Mouse (Mus musculus) cerebellum, adult 2 months (tissue): ENCODE results near the gene 1700013F07Rik. TPM values are rescaled to one million over a fixed set of nuclear protein-coding genes. Genes with fewer than 3 reads are reported as not detected.
"Not testable (repeated sequence)": the region's sequence is repeated elsewhere in the genome, so short reads cannot be mapped to it uniquely, and the experiment has no call there.

Source experiments
- DNase-seq, 2 experiments: peaks; one replicate each; pipeline ENCODE4 v3.0.0; 2021
- H3K27ac ChIP-seq: fragments of 200-500 bp; 2 replicates; pipeline ENCODE4 v1.5.1; 2012; ENCODE audit warnings: low read length, control low read depth, inconsistent platforms; ENCODE audit not compliant: insufficient read depth
- H3K27me3 ChIP-seq: fragments of 200-500 bp; 2 replicates; pipeline ENCODE4 v1.6.1; 2012; ENCODE audit warnings: inconsistent platforms, mild to moderate bottlenecking, low read length, moderate library complexity; ENCODE audit not compliant: control insufficient read depth, insufficient read depth
- H3K4me1 ChIP-seq: fragments of 200-500 bp; 2 replicates; pipeline ENCODE4 v1.6.1; 2011; ENCODE audit warnings: low read length; ENCODE audit not compliant: control insufficient read depth, insufficient read depth
- H3K4me3 ChIP-seq: fragments of 200-500 bp; replicated peaks from 2 replicates; pipeline ENCODE3; 2011; ENCODE audit warnings: mild to moderate bottlenecking, low read depth, low read length, control low read depth; ENCODE audit not compliant: insufficient read depth
- CTCF ChIP-seq: fragments of 200-500 bp; IDR thresholded peaks from 2 replicates; pipeline ENCODE4 v1.5.1; 2011; ENCODE audit warnings: low read depth, mild to moderate bottlenecking, control low read depth, low read length, moderate library complexity, borderline replicate concordance; ENCODE audit not compliant: insufficient read depth
- POLR2A ChIP-seq: fragments of 200-500 bp; IDR thresholded peaks from 2 replicates; pipeline ENCODE4 v1.6.1; 2011; ENCODE audit warnings: low read length, control low read depth, borderline replicate concordance; ENCODE audit not compliant: insufficient read depth
- WGBS: fragments of 180-500 bp; shearing (Covaris S2); methylation state at CpG from one replicate; pipeline ENCODE4 v1.1.7; 2018; 5-methylcytosine and 5-hydroxymethylcytosine counted together
- polyA plus RNA-seq: library from polyadenylated mRNA; depleted of rRNA; stranded (reverse); fragments of >200 nt; gene quantifications from 2 replicates; pipeline ENCODE4 v1.2.3, GENCODE M21; 2012; rRNA removed

1700013F07Rik gene
- 0.75 and 1.5 TPM in 2 replicates for polyA plus RNA-seq

DNA sequence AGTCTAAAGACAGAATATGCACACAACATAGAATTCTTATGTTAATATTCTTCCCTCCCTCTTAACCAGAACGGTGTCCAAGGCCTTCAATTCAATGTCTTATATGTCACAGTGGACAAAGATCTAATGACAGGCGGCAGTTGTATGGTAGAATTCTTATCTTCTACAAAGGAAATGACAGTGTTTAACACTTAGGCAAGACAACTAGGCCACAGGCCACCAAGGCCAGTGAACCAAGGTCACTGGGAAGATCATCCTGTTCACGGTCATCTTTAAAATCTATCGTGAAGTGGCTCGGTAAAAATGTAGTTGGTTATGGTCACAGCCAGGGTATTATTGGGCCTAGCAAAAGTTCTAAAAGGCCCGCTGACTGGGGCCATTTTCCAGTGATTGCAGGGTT, at the start of gene 1700013F07Rik:
TSS of gene 1700013F07Rik (plus strand) at position 200 of the 400 bp plus-strand sequence.
- Histone ChIP-seq H3K4me1 (no peaks in the 10 kb centered on the region), H3K27me3 (no peaks in the 10 kb centered on the region), H3K27ac (no peak within 1 kb of the TSS), H3K4me3 (no peak within 1 kb of the TSS)
- TF ChIP-seq CTCF (no peak), POLR2A (no peak)
- WGBS, result 98% methylated on average over 6 of the region's 6 CpGs
- no peak for DNase-seq

DNA sequence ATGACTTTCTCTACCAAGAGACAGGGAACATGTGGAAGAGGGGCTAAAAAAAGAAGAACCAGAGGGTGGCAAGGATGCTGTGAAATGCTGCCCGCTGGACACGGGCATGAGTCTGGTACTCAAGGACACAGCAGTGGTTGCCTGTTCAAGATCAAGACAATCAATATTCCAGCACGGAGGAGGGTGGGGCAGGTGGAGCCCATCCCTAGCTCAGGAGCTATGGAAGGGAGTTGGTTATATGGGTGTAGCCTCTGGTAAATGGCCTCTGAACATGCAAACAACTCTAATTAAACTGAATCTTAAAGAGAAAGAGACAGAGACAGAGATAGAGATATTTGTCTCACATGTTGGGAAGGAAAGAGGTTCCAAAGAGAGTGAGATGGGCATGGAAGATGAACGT, 49.2 kb upstream of the 1700013F07Rik start:
- Histone ChIP-seq H3K4me3 (no peak overlapping the region), H3K27me3 (no peaks in the 10 kb centered on the region; the same call in 1 of the 2 replicates), H3K27ac (no peak overlapping the region), H3K4me1 (no peaks in the 10 kb centered on the region)
- TF ChIP-seq CTCF (no peak), POLR2A (no peak)
- WGBS, result 96% methylated on average over 4 of the region's 4 CpGs
- no peak for DNase-seq

DNA sequence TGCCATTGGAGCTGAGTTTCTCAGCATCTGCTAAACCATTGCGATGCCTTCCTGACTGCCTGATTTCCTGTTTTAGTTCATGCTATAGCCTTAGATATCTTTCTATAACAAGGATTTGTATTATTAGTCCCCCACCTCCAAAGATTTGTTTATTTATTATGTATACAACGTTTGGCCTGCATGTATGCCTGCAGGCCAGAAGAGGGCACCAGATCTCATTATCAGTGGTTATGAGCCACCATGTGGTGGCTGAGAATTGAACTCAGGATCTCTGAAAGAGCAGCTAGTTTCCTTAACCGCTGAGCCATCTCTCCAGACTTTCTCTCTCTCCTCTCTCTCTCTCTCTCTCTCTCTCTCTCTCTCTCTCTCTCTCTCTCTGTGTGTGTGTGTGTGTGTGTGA, 44.0 kb upstream of the 1700013F07Rik start:
- no peak overlapping the region for H3K27ac ChIP-seq
- no peaks in the 10 kb centered on the region for H3K4me1 ChIP-seq
- TF ChIP-seq POLR2A, result no peak
- TF ChIP-seq CTCF, result no peak
- H3K4me3 ChIP-seq, result no peak overlapping the region
- DNase-seq, result no peak
- no peaks in the 10 kb centered on the region; the same call in 1 of the 2 replicates for H3K27me3 ChIP-seq
- 65% methylated on average over 3 of the region's 3 CpGs for WGBS

DNA sequence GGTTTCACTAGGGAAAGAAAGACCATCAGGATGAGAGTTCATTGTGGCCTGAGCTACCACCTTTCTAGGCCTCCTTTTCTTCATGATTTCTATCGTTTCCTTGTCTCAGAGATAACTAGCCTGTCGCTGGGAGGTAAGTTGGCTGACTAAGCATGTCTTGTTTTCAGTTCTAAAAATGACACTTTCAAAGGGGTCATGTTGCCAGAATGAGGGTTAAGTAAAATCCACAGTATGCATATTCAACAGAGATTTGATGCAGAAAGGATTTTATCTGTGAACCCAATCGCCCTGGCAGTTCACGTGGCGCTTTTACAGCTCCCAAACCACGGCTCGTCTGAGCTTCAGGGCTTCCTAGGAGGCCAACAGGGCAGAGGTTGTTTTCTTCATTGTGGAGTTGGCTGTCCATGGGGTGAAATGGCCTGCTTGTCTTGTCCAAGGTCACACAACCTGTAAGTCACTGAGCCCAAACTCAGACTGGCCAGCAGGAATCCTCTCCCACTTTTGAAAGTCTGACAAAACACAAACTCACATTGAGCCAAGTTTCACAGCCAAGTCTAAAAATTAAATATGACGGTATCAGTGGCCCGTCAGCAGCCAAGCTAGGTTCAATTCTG, 39.0 kb upstream of the 1700013F07Rik start:
- DNase-seq, result no peak
- Histone ChIP-seq H3K4me1 (peaks cover 3% of the 10 kb centered on the region; the same call in 1 of the 2 replicates), H3K27ac (no peak overlapping the region), H3K4me3 (no peak overlapping the region), H3K27me3 (no peaks in the 10 kb centered on the region; the same call in 1 of the 2 replicates)
- TF ChIP-seq POLR2A, result no peak
- no peak for TF ChIP-seq CTCF
- WGBS, result 87% methylated on average over 9 of the region's 9 CpGs

DNA sequence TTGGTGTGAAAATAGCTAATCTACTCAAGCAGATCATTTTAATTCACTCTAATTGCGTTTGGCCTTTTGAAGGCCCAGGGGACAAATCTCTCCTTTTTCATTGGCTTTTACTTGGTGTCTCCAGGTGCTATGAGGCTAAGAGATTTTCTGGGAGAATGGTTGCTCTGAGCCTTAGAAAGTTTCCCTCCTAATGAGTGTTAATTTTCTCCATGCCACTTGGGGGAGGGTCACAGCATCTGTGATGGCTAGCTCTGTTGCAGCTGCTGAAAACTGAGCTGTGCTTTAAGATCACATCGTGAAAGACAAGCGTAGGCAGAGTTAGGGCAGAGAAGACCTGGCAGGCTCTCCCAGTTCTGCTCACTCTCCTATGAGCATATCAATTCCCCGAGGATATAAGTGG, 38.5 kb upstream of the 1700013F07Rik start:
- H3K27me3 ChIP-seq, result no peaks in the 10 kb centered on the region; the same call in 1 of the 2 replicates
- peaks cover 3% of the 10 kb centered on the region; the same call in 1 of the 2 replicates for H3K4me1 ChIP-seq
- WGBS, result 55% methylated on average over 4 of the region's 4 CpGs
- no peak for TF ChIP-seq POLR2A
- TF ChIP-seq CTCF, result no peak
- no peak overlapping the region for H3K27ac ChIP-seq
- no peak for DNase-seq
- no peak overlapping the region for H3K4me3 ChIP-seq

DNA sequence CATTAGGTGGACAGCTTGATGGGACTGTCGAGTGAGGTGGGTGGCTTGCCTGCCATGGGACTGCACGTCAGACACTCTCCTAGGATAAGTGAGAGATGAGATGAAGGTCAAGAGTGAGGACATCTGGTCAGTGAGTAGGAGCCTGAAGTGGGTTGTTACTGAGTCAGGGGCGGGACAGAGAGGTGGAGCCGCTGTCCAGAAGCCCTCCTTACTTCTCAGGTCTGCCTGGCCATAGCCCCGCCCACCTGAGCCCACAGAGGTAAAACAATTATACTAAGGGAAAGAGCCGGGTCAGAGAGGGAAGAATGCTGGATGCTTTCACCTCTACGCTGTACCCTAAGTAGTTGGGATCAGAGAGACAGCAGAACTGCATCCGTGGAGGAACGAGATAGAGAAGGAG, 36.3 kb upstream of the 1700013F07Rik start:
- Histone ChIP-seq H3K27me3 (no peaks in the 10 kb centered on the region; the same call in 1 of the 2 replicates), H3K4me3 (no peak overlapping the region), H3K27ac (no peak overlapping the region), H3K4me1 (peaks cover 3% of the 10 kb centered on the region; the same call in 1 of the 2 replicates)
- 77% methylated on average over 9 of the region's 9 CpGs for WGBS
- TF ChIP-seq POLR2A, result no peak
- TF ChIP-seq CTCF, result no peak
- DNase-seq, result no peak

DNA sequence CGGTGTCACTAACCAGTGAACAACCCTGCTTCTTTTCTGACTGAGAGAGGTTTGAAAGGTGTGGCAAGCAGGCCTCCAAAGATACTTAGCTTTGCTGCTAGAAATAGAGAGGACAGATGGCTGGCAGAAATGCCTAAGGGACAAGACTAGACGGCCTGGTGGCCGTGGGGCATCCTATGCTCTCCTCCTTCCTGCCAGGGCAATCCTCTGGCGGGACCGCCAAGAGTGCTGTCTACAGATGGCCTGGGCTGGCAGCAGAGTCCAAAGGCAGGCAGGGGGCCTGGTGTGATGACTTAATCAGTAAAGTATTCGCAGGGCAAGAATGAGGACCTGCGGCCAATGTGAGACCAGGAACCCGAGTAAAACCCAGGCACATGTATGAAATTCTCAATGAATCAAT, 34.1 kb upstream of the 1700013F07Rik start:
- Histone ChIP-seq H3K4me3 (no peak overlapping the region), H3K4me1 (peaks cover 3% of the 10 kb centered on the region; the same call in 1 of the 2 replicates), H3K27ac (no peak overlapping the region), H3K27me3 (no peaks in the 10 kb centered on the region; the same call in 1 of the 2 replicates)
- TF ChIP-seq POLR2A, result no peak
- no peak for TF ChIP-seq CTCF
- 3% methylated on average over 8 of the region's 8 CpGs for WGBS
- DNase-seq, result peak; percentile 93 to 95

DNA sequence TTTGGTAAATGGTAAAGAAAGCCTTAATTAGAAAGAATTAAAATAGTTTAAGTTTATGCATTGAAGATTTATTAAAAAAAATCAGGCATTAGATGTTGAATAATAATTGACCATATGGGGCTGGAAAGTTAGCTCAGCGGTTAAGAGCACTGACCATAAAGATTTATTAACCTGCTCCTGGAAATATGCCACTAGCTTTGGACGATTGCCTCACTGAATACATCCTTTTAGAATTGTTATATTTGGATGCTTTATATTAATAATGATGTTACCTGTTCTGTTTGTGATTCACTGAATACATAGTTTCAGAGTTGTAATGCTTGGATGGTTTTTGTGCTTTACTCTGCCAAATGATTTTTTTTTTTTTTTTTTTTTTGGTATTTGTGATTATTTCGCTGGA, 32.5 kb upstream of the 1700013F07Rik start:
- H3K27ac ChIP-seq, H3K4me3 ChIP-seq, H3K27me3 ChIP-seq, H3K4me1 ChIP-seq, DNase-seq: not testable (repeated sequence)
- WGBS, result 26% methylated on average over 3 of the region's 3 CpGs
